Mouse (Mus musculus): ENCODE measurements at regions not wholly inside any gene's neighbourhood (a gene's known extent, or its start where the extent isn't known, plus 50 kb on each side); places are given as distances from the start of the nearest gene placed in this dataset.

- Histone ChIP-seq H3K36me3 (ENCODE audit: control insufficient read depth, insufficient read depth, low read length) (no peaks in the 10 kb centered on the region), H3K4me2 (ENCODE audit: low read depth, low read length) (no peak overlapping the region), H3K9ac (replicated peaks; ENCODE audit: low read depth, low read length) (no peak overlapping the region), H3K27me3 (ENCODE audit: control insufficient read depth, insufficient read depth, low read length) (no peaks in the 10 kb centered on the region), H3K27ac (ENCODE audit: low read depth, low read length) (no peak overlapping the region), H3K4me1 (ENCODE audit: control insufficient read depth, insufficient read depth, low read length) (no peaks in the 10 kb centered on the region), H3K4me3 (ENCODE audit: low read depth, low read length) (no peak overlapping the region), H3K9me3 (ENCODE audit: control insufficient read depth, low read length) (no peaks in the 10 kb centered on the region)
- 76% methylated on average over 3 of the region's 3 CpGs for WGBS
- no peak for ATAC-seq (ENCODE audit: low read depth)
Measured at GRCm38 (mm10) chr5:101146345-101146744, 300.8 kb downstream of the Gpat3 start.

GRCm38 (mm10) chr5:101124941-101125453, 279.5 kb downstream of the Gpat3 start:
- peaks cover 15% of the 10 kb centered on the region for H3K27me3 ChIP-seq (ENCODE audit: control insufficient read depth, insufficient read depth, low read length)
- 10% methylated on average over 5 of the region's 5 CpGs for WGBS
- H3K36me3 ChIP-seq (ENCODE audit: control insufficient read depth, insufficient read depth, low read length) = no peaks in the 10 kb centered on the region
- no peak overlapping the region for H3K4me3 ChIP-seq (ENCODE audit: low read depth, low read length)
- no peak overlapping the region for H3K27ac ChIP-seq (ENCODE audit: low read depth, low read length)
- H3K9ac ChIP-seq (replicated peaks; ENCODE audit: low read depth, low read length) = no peak overlapping the region
- H3K9me3 ChIP-seq (ENCODE audit: control insufficient read depth, low read length) = no peaks in the 10 kb centered on the region
- H3K4me1 ChIP-seq (ENCODE audit: control insufficient read depth, insufficient read depth, low read length) = no peaks in the 10 kb centered on the region
- no peak overlapping the region for H3K4me2 ChIP-seq (ENCODE audit: low read depth, low read length)
- no peak for ATAC-seq (ENCODE audit: low read depth)

- no peak overlapping the region for H3K9ac ChIP-seq (replicated peaks; ENCODE audit: low read depth, low read length)
- H3K27me3 ChIP-seq (ENCODE audit: control insufficient read depth, insufficient read depth, low read length) = peaks cover 15% of the 10 kb centered on the region
- no peak overlapping the region for H3K4me3 ChIP-seq (ENCODE audit: low read depth, low read length)
- ATAC-seq (ENCODE audit: low read depth) = no peak
- H3K27ac ChIP-seq (ENCODE audit: low read depth, low read length) = no peak overlapping the region
- 92% methylated on average over 6 of the region's 6 CpGs for WGBS
- no peak overlapping the region for H3K4me2 ChIP-seq (ENCODE audit: low read depth, low read length)
- H3K9me3 ChIP-seq (ENCODE audit: control insufficient read depth, low read length) = no peaks in the 10 kb centered on the region
- H3K4me1 ChIP-seq (ENCODE audit: control insufficient read depth, insufficient read depth, low read length) = no peaks in the 10 kb centered on the region
- H3K36me3 ChIP-seq (ENCODE audit: control insufficient read depth, insufficient read depth, low read length) = no peaks in the 10 kb centered on the region
Measured at GRCm38 (mm10) chr5:101122914-101123313, 277.4 kb downstream of the Gpat3 start.

- no peak for ATAC-seq (ENCODE audit: low read depth)
- Histone ChIP-seq H3K4me3 (ENCODE audit: low read depth, low read length) (no peak overlapping the region), H3K4me2 (ENCODE audit: low read depth, low read length) (no peak overlapping the region), H3K9me3 (ENCODE audit: control insufficient read depth, low read length) (no peaks in the 10 kb centered on the region), H3K27me3 (ENCODE audit: control insufficient read depth, insufficient read depth, low read length) (peaks cover 15% of the 10 kb centered on the region), H3K27ac (ENCODE audit: low read depth, low read length) (no peak overlapping the region), H3K9ac (replicated peaks; ENCODE audit: low read depth, low read length) (no peak overlapping the region), H3K4me1 (ENCODE audit: control insufficient read depth, insufficient read depth, low read length) (no peaks in the 10 kb centered on the region), H3K36me3 (ENCODE audit: control insufficient read depth, insufficient read depth, low read length) (no peaks in the 10 kb centered on the region)
- WGBS = 63% methylated on average over 5 of the region's 5 CpGs
Measured at GRCm38 (mm10) chr5:101120509-101121201, 275.1 kb downstream of the Gpat3 start.

- Histone ChIP-seq H3K4me2 (ENCODE audit: low read depth, low read length) (no peak overlapping the region), H3K27me3 (ENCODE audit: control insufficient read depth, insufficient read depth, low read length) (peaks cover 3% of the 10 kb centered on the region; the same call in 1 of the 2 replicates), H3K36me3 (ENCODE audit: control insufficient read depth, insufficient read depth, low read length) (no peaks in the 10 kb centered on the region), H3K9ac (replicated peaks; ENCODE audit: low read depth, low read length) (no peak overlapping the region), H3K4me3 (ENCODE audit: low read depth, low read length) (no peak overlapping the region), H3K9me3 (ENCODE audit: control insufficient read depth, low read length) (no peaks in the 10 kb centered on the region), H3K4me1 (ENCODE audit: control insufficient read depth, insufficient read depth, low read length) (no peaks in the 10 kb centered on the region), H3K27ac (ENCODE audit: low read depth, low read length) (no peak overlapping the region)
- ATAC-seq (ENCODE audit: low read depth) = no peak
- 24% methylated on average over 7 of the region's 7 CpGs for WGBS
Measured at GRCm38 (mm10) chr5:101112151-101112769, 266.7 kb downstream of the Gpat3 start.

- ATAC-seq (ENCODE audit: low read depth) = no peak
- H3K27ac ChIP-seq (ENCODE audit: low read depth, low read length) = no peak overlapping the region
Measured at GRCm38 (mm10) chr5:101111619-101112018, 266.1 kb downstream of the Gpat3 start.

GRCm38 (mm10) chr5:101100975-101101699, 255.6 kb downstream of the Gpat3 start:
- Histone ChIP-seq H3K9me3 (ENCODE audit: control insufficient read depth, low read length) (no peaks in the 10 kb centered on the region), H3K27me3 (ENCODE audit: control insufficient read depth, insufficient read depth, low read length) (no peaks in the 10 kb centered on the region), H3K4me3 (ENCODE audit: low read depth, low read length) (no peak overlapping the region), H3K4me2 (ENCODE audit: low read depth, low read length) (no peak overlapping the region), H3K27ac (ENCODE audit: low read depth, low read length) (no peak overlapping the region), H3K4me1 (ENCODE audit: control insufficient read depth, insufficient read depth, low read length) (no peaks in the 10 kb centered on the region), H3K36me3 (ENCODE audit: control insufficient read depth, insufficient read depth, low read length) (no peaks in the 10 kb centered on the region), H3K9ac (replicated peaks; ENCODE audit: low read depth, low read length) (no peak overlapping the region)
- ATAC-seq (ENCODE audit: low read depth) = no peak
- 79% methylated on average over 11 of the region's 11 CpGs for WGBS

More at GRCm38 (mm10) chr5:101111619-101112018, 266.1 kb downstream of the Gpat3 start:
- Histone ChIP-seq H3K9me3 (ENCODE audit: control insufficient read depth, low read length) (no peaks in the 10 kb centered on the region), H3K4me1 (ENCODE audit: control insufficient read depth, insufficient read depth, low read length) (no peaks in the 10 kb centered on the region), H3K9ac (replicated peaks; ENCODE audit: low read depth, low read length) (no peak overlapping the region), H3K4me2 (ENCODE audit: low read depth, low read length) (no peak overlapping the region), H3K27me3 (ENCODE audit: control insufficient read depth, insufficient read depth, low read length) (no peaks in the 10 kb centered on the region; the same call in 1 of the 2 replicates), H3K4me3 (ENCODE audit: low read depth, low read length) (no peak overlapping the region), H3K36me3 (ENCODE audit: control insufficient read depth, insufficient read depth, low read length) (no peaks in the 10 kb centered on the region)
- 27% methylated on average over 4 of the region's 4 CpGs for WGBS

GRCm38 (mm10) chr5:101091027-101091598, 245.6 kb downstream of the Gpat3 start:
- Histone ChIP-seq H3K4me2 (ENCODE audit: low read depth, low read length) (peak overlapping the region; percentile 9; the same call in 1 of the 2 replicates), H3K4me1 (ENCODE audit: control insufficient read depth, insufficient read depth, low read length) (peaks cover 11% of the 10 kb centered on the region; the same call in 1 of the 2 replicates), H3K4me3 (ENCODE audit: low read depth, low read length) (no peak overlapping the region), H3K9me3 (ENCODE audit: control insufficient read depth, low read length) (no peaks in the 10 kb centered on the region), H3K27ac (ENCODE audit: low read depth, low read length) (peak overlapping the region; percentile 74), H3K36me3 (ENCODE audit: control insufficient read depth, insufficient read depth, low read length) (no peaks in the 10 kb centered on the region), H3K9ac (replicated peaks; ENCODE audit: low read depth, low read length) (peak overlapping the region; percentile 5; the same call in 1 of the 2 replicates), H3K27me3 (ENCODE audit: control insufficient read depth, insufficient read depth, low read length) (no peaks in the 10 kb centered on the region)
- peak; percentile 86 for ATAC-seq (ENCODE audit: low read depth)
- WGBS = 21% methylated on average over 21 of the region's 21 CpGs

Measured in neural tube, embryonic 14.5 days (tissue).